Mouse (Mus musculus) intestine, postnatal 0 days (tissue): ENCODE measurements around the gene Adamts20. TPM values are rescaled to one million over a fixed set of nuclear protein-coding genes. Genes with fewer than 3 reads are reported as not detected.
A peak's percentile ranks its signal among the peaks of the same experiment; 100 is the strongest.

Source experiments
- ATAC-seq: fragments of 200-750 bp; cut with Nextera tagmentation; 2 replicates; pipeline ENCODE4 v1.8.0; 2017; ENCODE audit warnings: mild to moderate bottlenecking, moderate TSS enrichment, moderate library complexity
- H3K27ac ChIP-seq: fragments of 300-500 bp; sonication (generic); 2 replicates; pipeline ENCODE4 v1.5.1; 2014; ENCODE audit warnings: mild to moderate bottlenecking, low read depth, low read length, moderate library complexity
- H3K27me3 ChIP-seq: fragments of 300-500 bp; sonication (generic); replicated peaks from 2 replicates; pipeline ENCODE4 v1.6.1; 2014; ENCODE audit warnings: low read length, mixed read lengths; ENCODE audit not compliant: control insufficient read depth, insufficient read depth
- H3K36me3 ChIP-seq: fragments of 300-500 bp; sonication (generic); 2 replicates; pipeline ENCODE4 v1.6.1; 2014; ENCODE audit warnings: mild to moderate bottlenecking, moderate library complexity; ENCODE audit not compliant: control insufficient read depth, insufficient read depth
- H3K4me1 ChIP-seq: fragments of 300-500 bp; sonication (generic); replicated peaks from 2 replicates; pipeline ENCODE4 v1.6.1; 2014; ENCODE audit warnings: antibody characterized with exemption, low read length, mixed read lengths; ENCODE audit not compliant: control insufficient read depth, insufficient read depth
- H3K4me2 ChIP-seq: fragments of 300-500 bp; sonication (generic); replicated peaks from 2 replicates; pipeline ENCODE4 v1.6.1; 2014; ENCODE audit warnings: low read depth, mild to moderate bottlenecking, moderate library complexity
- H3K4me3 ChIP-seq: fragments of 300-500 bp; sonication (generic); 2 replicates; pipeline ENCODE4 v1.5.1; 2014; ENCODE audit warnings: low read depth, low read length
- H3K9ac ChIP-seq: fragments of 300-500 bp; sonication (generic); 2 replicates; pipeline ENCODE4 v1.6.1; 2014; ENCODE audit warnings: mild to moderate bottlenecking, low read depth, low read length
- H3K9me3 ChIP-seq: fragments of 300-500 bp; sonication (generic); 2 replicates; pipeline ENCODE4 v1.6.1; 2016; ENCODE audit warnings: mixed run types; ENCODE audit not compliant: control insufficient read depth
- CTCF ChIP-seq: sonication (generic); IDR thresholded peaks from 2 replicates; pipeline ENCODE4 v1.5.1; 2016; ENCODE audit warnings: low read depth, mild to moderate bottlenecking, control low read depth, antibody characterized with exemption, moderate library complexity
- WGBS: fragments of 180-500 bp; shearing (Covaris S2); extraction: QIAGEN DNeasy Blood & Tissue Kit; methylation state at CpG from one replicate; pipeline ENCODE4 v1.1.7; 2014; 5-methylcytosine and 5-hydroxymethylcytosine counted together
- polyA plus RNA-seq: library from polyadenylated mRNA; unstranded; fragments of >200 nt; fragmentation: Nextera tagmentation; extraction: Ambion mirVana; gene quantifications from 2 replicates; pipeline ENCODE4 v1.2.1, GENCODE M21; 2015

The Adamts20 gene
- polyA plus RNA-seq, 1 experiment from 2014 or later: 0.47 TPM

DNA sequence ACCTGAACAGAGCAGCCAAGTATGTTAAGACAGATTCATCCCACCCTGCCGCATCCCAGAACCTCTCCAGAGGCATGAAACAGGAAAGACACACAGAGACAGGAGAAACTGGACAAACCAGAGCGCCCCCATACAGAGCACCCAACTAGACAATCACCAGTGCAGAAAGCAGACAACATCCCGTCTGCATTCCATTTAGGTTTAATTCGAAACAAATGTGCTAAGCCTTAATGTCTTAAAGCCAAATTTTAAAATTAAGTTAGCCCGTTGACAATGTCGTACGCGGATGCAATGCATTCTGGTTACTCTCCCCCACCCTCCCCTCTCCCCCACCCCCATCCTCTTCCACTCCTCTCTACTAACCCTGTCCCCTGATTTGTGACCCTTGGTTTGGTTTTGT, 126.2 kb downstream of the Adamts20 start:
- ATAC-seq: no peak
- Histone ChIP-seq H3K4me3 (no peak overlapping the region), H3K27ac (no peak overlapping the region), H3K27me3 (no peaks in the 10 kb centered on the region), H3K4me2 (no peak overlapping the region), H3K36me3 (no peaks in the 10 kb centered on the region), H3K4me1 (no peaks in the 10 kb centered on the region), H3K9ac (no peak overlapping the region), H3K9me3 (no peaks in the 10 kb centered on the region)
- WGBS: 95% methylated on average over 8 of the region's 8 CpGs
- no peak for TF ChIP-seq CTCF

DNA sequence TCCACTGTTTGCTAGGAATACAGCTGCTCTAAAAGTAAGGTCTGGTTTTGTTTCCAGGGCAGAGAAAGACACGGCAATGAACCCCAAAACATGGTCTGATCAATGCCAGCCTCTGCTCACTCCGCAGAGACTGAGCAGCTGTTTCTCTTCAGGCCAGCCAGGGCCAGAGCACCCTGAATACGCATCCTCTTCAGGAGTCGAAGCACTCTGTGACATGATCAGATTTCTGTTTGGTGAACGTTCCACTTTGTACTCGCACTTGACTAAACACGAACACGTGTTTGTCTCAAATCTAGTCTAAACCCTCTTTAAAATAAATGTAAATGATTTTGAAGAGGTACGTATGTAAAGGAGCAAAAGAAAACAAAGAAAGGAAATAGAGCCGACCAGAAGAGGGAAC, 130.6 kb downstream of the Adamts20 start:
- H3K36me3 ChIP-seq: no peaks in the 10 kb centered on the region
- H3K9ac ChIP-seq: no peak overlapping the region
- ATAC-seq: no peak
- H3K4me1 ChIP-seq: no peaks in the 10 kb centered on the region
- H3K27me3 ChIP-seq: no peaks in the 10 kb centered on the region
- H3K27ac ChIP-seq: no peak overlapping the region
- H3K9me3 ChIP-seq: no peaks in the 10 kb centered on the region
- TF ChIP-seq CTCF: no peak
- H3K4me3 ChIP-seq: no peak overlapping the region
- 57% methylated on average over 10 of the region's 10 CpGs for WGBS
- H3K4me2 ChIP-seq: no peak overlapping the region

DNA sequence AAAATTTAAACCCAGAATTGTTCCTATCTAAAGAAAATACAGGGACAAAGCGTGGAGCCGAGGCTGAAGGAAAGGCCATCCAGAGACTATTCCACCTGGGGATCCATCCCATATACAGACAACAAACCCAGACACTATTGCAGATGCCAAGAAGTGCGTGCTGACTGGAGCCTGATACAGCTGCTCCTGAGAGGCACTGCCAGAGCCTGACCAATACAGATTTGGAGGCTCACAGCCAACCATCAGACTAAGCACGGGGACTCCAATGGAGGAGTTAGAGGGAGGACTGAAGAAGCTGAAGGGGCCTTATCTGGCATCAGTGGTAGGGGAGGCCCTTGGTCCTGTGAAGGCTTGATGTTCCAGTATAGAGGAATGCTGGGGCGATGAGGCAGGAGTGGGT, 138.6 kb downstream of the Adamts20 start:
- no peaks in the 10 kb centered on the region for H3K9me3 ChIP-seq
- H3K4me2 ChIP-seq: no peak overlapping the region
- no peak overlapping the region for H3K9ac ChIP-seq
- ATAC-seq: no peak
- H3K27me3 ChIP-seq: no peaks in the 10 kb centered on the region
- no peak overlapping the region for H3K27ac ChIP-seq
- H3K4me3 ChIP-seq: no peak overlapping the region
- no peaks in the 10 kb centered on the region for H3K36me3 ChIP-seq
- H3K4me1 ChIP-seq: no peaks in the 10 kb centered on the region
- WGBS: 84% methylated on average over 5 of the region's 5 CpGs
- TF ChIP-seq CTCF: no peak

DNA sequence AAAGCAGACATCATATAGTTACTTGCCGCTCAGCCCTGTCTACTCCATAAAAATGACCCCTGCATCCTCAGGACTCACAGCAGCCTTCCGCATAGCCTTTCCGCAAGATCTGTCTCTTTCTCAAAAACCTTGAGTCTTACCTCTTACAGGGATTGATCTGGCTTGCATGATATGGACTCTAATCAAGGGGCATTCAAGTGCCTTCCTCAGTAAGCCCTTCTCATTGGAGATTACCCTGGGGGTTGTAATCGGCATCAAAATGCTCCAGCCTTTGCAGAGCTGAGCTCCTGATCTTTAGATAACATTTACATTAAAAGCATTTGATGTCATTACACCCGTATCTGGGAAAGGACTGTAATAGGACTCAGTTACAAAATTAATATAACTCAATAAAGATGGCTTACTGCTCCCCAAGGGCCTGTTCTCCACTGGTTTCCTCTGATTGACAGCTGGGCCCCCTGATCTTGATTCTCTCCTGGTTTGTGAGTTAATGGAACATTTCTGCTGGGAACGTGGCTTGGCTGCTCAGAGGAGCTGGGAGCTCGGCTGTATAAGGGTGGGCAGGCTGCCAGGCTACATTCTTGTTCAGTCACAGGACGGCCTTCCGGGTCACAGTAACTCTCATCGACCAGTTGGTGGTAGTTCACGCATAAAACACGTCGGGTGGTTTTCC, 139.6 kb downstream of the Adamts20 start:
- Histone ChIP-seq H3K4me1 (no peaks in the 10 kb centered on the region), H3K36me3 (no peaks in the 10 kb centered on the region), H3K9ac (no peak overlapping the region), H3K4me3 (no peak overlapping the region), H3K27ac (no peak overlapping the region), H3K9me3 (no peaks in the 10 kb centered on the region), H3K27me3 (no peaks in the 10 kb centered on the region), H3K4me2 (no peak overlapping the region)
- ATAC-seq: no peak
- TF ChIP-seq CTCF: no peak
- WGBS: 64% methylated on average over 13 of the region's 13 CpGs

DNA sequence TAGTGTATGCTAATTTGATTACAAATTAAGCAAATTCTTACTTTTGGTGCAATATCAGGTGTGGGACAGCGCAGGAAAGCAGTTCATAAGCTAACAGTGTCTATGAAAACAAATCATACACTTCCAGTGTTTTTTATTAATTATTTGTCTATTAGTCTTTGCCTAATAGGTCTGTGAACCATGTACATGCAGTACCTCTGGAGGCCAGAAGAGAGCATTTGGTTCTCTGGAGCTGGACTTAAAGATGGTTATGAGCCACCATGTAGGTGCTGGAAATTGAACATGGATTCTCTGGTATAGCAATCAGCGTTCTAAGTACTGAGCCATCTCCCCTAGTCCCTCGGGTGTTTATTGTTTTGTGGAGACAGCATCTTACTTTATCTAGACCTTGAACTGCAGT, 149.0 kb downstream of the Adamts20 start:
- 91% methylated on average over 3 of the region's 3 CpGs for WGBS
- no peak overlapping the region for H3K27ac ChIP-seq
- no peaks in the 10 kb centered on the region for H3K9me3 ChIP-seq
- H3K4me1 ChIP-seq: no peaks in the 10 kb centered on the region
- no peak overlapping the region for H3K4me3 ChIP-seq
- ATAC-seq: no peak
- peak; percentile 28 for TF ChIP-seq CTCF
- H3K36me3 ChIP-seq: no peaks in the 10 kb centered on the region
- no peak overlapping the region for H3K9ac ChIP-seq
- H3K27me3 ChIP-seq: no peaks in the 10 kb centered on the region
- no peak overlapping the region for H3K4me2 ChIP-seq

DNA sequence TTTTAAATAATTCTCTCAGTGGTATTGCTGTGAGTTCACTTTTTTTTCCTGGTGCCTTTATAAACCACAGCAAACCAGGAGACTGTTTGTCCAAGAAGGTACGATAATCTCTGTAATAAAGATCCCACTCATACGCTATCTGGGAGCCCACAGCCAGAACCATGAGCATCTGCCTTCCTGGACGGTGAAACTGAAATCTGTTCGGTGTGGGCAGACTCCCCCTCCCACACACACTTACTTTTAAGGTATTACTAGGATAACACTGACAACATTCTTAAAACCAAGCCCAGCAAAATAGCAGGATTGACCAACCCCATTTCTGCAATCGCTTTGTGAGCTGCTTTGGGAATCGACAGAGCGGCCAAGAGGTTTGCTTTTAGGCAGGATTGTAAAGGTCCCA, 155.5 kb downstream of the Adamts20 start:
- no peaks in the 10 kb centered on the region for H3K9me3 ChIP-seq
- no peaks in the 10 kb centered on the region for H3K27me3 ChIP-seq
- no peak for TF ChIP-seq CTCF
- ATAC-seq: no peak
- no peak overlapping the region for H3K4me3 ChIP-seq
- no peaks in the 10 kb centered on the region for H3K36me3 ChIP-seq
- no peak overlapping the region for H3K4me2 ChIP-seq
- WGBS: 74% methylated on average over 7 of the region's 7 CpGs
- no peaks in the 10 kb centered on the region for H3K4me1 ChIP-seq
- H3K27ac ChIP-seq: no peak overlapping the region
- no peak overlapping the region for H3K9ac ChIP-seq

DNA sequence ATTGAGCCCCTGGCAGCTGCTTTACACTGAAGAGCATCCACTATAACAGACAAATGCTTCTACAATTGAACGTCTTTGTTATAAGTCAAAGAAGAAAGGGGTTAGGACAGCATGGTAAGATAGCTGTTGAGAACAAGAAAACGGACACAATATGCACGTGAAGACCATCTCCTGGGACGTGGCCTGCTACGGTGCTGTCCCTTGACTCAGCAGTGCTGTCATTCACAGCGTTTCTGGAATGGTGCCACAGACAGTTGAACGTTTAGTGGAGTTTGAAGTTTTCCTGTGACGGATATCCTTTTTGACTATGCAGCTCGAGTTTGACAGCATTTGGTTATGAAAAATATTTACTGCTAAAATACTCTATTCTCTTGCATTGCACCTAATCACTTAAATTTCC, 157.3 kb downstream of the Adamts20 start:
- Histone ChIP-seq H3K36me3 (no peaks in the 10 kb centered on the region), H3K27me3 (no peaks in the 10 kb centered on the region), H3K9me3 (no peaks in the 10 kb centered on the region), H3K4me2 (no peak overlapping the region), H3K4me1 (no peaks in the 10 kb centered on the region), H3K27ac (no peak overlapping the region), H3K9ac (no peak overlapping the region), H3K4me3 (no peak overlapping the region)
- WGBS: 75% methylated on average over 9 of the region's 9 CpGs
- ATAC-seq: no peak
- no peak for TF ChIP-seq CTCF
